Mouse (Mus musculus): ENCODE data around the gene Ube2z.

The Ube2z gene

DNA sequence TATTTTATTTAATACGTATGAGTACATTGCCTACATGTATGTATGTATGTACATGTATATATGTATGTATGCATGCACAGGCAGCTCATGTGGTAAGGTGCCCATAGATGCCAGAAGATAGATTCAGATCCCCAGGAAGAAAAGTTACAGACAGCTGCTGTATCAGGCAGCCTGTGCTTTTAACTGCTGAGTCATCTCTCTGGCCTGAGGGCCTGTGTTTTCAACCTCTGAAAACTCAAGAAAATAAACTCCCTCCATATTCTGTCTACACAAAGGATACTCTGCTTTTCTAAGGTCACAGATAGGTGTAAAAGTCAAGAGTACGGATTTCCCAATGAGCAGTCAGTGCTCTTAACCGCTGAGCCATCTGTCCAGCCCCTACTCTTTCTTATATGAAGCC is 14.3 kb downstream of the Ube2z start:
- DNase-seq = no peak

DNA sequence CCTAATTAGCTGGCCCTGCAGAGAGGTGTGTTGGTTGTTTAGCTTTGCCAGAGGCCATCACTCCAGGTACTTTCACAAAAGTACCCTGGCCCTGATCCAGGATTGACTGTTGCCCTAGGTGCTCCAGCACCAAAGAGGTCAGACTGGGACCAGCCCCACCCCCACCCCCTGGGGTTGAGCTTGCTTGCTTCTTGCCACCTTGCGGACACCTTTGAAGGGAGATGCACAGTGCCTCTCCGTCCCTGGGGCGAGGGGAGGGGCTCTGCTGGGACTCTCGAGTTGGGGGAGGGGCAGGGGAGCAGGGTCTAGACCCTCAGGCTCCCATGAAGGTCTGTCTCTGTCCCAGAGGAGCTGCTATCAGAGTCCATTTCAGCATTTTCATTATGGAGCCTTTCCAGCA is 15.2 kb downstream of the Ube2z start:
- peak in 1 of 2 experiments; percentile 22 for DNase-seq

DNA sequence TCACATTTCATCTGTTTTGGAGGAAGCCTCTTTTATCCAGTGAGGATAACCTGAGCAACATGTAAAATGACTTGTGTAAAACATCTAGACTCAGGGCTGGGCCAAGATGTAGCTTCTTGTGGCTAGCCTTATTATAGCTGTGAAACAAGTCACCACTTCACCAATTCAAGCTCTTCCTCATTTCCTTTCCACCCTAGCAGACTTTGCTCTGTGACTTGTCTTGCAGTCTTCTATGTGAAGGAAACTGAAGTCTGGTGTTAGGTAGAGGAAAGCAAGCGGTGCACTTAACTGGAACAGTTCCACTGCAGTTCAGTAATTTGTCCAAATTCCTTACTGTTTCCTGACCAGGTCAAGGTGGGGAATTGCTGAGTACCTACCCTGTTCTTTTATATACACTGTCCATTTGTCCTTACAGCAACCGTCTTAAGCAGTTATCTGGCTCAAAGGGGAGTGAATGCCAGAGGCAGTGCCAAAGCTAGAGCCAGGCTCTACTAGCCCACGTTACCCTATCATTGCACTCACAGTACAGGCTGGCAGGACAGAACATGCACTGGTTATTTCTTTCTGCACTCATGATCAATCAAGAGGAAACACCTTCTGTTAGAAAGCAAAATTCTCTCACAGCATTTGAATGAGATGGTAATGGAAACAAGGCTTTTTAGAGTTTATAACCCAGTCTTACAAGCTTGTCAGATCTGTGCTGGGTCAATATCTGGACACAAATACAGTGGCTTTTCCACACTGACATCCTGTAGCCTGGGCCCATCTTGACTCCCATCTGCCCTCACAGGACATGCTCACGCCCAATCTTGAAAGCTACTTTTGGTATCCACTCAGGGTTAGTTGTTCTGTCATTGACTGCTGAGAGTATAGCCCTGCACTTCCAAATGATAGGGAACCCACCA is 17.5 kb downstream of the Ube2z start:
- DNase-seq = no peak

DNA sequence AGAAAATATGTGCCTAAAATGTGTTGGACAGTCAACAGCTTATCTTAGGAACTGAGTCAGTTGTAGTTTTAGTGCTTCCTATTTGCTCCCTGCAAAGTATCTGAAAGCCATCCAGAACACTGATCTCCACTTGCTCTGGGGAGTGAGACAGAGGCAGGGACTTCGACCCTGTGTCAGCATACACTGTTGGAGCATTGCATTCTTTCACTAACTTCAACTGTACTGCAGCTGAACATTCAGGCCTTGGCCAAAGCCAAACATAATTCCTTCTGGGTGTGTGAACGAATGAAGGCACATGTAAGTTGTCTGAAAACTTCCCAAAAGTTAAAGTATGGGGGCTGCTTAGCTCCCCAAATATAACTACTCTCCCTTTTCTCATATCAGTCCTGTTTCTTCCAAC is 18.4 kb downstream of the Ube2z start:
- no peak for DNase-seq

DNA sequence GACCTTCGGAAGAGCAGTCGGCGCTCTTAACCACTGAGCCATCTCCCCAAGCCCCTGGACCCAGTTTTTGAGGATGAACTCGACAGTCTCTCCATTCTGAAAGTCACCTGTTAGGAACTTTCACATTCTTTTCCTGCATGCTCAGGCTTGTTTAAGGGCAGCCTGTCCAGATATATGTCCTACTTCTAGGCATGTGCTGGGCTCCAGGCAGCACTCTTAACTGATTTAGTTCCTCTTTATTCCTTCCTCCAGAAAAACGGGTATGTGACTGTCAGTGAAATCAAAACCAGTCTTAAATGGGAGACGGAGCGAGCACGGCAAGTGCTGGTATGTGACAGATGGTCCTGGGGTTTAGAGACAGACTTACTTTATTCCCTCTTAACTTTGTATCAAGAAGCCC is 19.2 kb downstream of the Ube2z start:
- DNase-seq = no peak

DNA sequence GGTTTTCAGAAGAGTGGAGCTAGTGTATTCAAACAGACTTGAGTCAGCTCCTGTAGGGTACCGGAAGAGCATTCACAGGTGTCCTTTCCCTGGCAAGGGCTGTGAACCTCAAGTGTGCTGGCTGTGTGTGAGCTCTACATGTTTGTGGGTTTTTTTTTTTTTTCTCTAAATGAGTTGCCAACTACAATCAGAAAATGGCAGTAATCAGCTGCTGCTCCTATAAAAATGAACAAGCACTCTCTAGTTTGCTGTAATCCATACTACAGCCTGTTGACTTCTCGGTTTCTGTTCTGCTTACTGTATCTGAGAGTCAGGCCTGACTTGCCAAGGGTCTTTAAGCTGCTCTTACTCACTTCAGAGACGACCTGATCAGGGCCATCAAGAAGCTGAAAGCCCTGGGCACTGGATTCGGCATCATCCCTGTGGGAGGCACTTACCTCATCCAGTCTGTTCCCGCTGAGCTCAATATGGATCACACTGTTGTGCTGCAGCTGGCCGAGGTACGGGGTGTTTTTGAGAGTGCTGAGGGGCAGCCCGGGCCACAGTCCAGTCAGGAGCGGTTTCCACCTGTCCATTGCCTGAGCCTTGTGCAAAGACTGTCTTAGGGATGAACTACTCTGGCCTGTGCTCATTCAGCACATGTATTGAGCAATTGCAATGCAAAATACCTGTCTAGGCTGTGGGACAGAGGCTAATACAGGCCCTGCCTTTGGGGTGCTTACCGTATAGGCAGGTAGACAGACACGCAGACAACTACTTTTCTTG is 20.2 kb downstream of the Ube2z start:
- DNase-seq = no peak

DNA sequence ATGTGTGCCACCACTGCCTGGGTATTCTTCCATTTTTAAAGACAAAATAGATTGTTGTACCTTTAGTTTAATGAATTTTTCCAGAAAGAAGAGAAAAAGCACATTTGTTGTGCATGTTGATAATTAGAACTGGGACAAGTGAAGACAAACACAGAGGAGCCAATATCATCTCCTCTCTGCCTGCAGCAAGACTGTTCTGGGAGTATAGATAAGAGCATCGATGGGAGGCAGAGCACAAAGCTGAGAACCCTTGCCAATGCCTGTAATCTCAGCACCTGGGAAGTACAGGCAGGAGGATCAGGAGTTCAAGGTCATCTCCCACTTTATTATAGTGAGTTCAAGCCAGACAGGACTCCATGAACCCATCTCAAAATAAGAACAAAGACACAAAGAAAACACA is 26.6 kb downstream of the Ube2z start:
- DNase-seq = no peak

DNA sequence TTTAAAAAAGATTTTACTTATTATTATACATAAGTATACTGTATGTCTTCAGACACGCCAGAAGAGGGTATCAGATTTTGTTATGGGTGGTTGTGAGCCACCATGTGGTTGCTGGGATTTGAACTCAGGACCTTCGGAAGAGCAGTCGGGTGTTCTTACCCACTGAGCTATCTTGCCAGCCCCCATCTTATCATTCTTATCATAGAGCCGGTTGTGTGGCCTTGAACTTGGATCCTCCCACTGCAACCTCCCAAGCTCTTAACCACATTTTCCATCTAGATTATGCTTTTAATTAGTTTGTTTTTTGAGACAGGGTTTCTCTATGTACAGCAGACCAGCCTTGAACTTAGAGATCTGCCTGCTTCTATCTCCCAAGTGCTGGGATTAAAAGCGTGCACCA is 27.7 kb downstream of the Ube2z start:
- no peak for DNase-seq

DNA sequence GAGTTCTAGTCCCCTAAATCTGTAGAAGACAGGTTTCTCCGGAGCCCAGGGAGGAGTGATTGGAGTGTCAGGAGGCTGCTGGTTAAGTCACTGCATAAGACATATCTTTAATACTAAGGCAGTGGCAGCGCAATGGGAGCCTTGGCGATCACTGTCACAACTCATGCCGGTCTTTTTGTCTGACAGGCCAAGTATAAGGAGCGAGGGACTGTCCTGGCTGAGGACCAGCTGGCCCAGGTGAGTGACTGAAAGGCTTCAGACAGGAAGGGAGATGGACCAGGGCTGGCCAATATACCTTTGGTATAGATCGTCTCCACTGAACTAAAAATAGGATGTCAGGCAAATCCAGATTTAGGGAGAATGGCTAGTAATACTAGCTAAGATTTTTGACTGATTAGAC is 30.1 kb downstream of the Ube2z start:
- DNase-seq = peak; percentile 74 to 80

DNA sequence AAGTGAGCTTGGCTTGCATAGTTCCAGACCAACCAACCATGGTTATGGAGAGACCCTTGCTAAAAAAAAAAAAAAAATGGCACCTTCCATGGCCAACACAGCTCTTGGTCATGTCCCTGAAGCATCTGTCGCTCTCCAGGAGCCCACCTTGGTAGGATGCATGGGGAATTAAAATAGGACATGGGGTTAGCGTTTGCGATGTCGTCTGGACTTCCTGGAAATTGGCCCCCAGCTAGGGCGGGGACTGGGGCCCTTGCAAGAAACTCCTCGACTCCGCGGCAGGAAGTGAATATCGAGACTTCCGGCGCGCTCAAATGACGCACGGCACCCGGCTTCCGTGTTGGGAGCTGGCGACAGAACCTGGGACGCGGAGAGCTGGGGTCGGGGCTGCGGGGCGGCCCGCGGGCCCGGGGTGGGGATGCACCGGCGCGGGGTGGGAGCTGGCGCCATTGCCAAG is 30.6 kb downstream of the Ube2z start, which contains the start of gene Snf8:
Gene Snf8 (plus strand): TSS at position 290 of the 457 bp plus-strand sequence.
- DNase-seq = peak; percentile 98 to 99

DNA sequence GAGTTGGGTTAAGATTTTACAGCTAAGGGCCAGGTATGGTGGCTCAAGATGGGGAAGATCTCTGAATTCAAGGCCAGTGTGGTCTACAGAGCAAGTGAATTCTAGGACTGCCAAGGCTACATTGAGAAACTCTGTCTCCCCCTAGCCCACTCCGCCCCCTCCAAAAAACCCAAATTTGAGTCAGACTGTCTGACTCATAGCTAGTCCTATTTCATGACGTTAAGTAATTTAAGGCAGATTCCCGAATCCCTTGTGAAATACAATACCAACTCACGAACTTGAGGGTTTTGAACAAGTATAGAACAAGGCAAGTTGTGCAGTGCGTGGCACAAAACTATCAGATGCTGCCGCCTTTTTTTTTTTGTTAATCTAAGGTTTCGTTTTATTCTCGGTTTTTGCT is 31.1 kb downstream of the Ube2z start:
- no peak for DNase-seq

DNA sequence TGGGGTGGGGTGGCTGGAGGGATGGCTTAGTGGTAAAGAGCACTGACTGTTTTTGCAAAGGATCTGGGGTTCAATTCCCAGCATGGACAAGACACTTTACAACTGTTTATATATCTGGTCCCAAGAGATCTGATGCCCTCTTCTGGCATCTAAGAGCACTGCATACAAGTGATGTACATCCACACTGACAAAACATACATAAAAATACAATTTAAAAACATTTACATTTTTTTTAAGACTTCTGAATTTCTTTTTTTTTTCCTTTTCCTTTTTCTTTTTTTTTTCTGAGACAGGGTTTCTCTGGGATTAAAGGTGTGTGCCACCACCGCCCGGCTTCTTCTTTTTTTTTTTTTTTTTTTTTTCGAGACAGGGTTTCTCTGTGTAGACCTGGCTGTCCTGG is 31.9 kb downstream of the Ube2z start:
- no peak for DNase-seq

DNA sequence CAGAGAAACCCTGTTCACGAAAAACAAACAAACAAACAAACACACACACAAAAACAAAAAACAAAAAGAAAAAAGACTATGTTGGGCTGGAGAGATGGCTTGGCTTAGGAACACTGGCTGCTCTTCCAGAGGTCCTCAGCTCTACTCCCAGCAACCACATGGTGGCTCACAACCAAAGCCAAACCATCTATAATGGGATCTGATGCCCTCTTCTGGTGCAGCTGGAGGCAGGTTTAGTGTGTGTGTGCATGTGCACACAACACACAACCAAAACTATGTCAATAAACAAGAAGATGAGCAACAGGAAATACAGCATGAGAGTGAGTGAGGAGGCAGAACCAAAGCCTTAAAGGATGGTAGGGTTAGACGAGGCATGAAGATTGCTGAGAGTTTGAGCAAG is 33.5 kb downstream of the Ube2z start:
- DNase-seq = no peak

DNA sequence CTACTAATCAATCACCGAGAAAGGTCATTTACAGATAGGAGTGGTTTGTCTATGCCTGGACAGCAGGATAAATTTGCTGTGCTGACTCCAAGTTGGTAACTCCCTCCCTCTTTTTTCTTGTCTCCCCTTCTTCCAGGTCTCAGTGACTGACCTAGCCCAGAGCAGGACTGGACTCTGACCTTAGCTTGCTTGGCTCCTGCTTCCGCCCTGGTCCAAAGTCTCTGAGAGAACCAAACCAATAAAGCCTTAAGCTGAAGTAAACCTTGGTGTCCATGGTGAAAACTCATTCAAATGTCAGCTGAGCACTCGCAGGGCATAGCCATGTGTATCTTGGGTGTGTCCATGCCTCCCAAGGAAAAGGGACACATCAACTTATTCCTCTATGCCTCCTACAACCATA is 34.6 kb downstream of the Ube2z start:
- DNase-seq = no peak

DNA sequence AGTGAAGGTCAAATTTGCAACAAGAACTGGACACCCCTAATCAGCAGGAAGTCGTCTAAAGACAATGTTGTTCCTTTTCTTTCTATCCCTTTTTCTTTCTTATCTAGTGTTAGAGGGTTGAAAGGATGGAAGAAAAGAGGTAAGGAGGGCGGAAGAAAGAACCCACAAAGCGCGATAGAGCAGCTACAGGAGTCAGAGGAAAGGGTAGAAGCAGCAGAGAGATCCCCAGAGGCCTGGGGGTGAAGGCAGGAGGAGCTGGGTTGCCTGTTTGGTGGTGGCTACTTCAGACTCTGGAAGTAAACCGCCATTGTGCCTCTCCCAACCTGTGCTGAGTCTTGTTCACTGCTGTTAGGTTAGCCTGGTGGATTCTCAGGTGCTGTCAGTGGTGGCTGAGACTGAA is 37.1 kb downstream of the Ube2z start:
- no peak for DNase-seq

DNA sequence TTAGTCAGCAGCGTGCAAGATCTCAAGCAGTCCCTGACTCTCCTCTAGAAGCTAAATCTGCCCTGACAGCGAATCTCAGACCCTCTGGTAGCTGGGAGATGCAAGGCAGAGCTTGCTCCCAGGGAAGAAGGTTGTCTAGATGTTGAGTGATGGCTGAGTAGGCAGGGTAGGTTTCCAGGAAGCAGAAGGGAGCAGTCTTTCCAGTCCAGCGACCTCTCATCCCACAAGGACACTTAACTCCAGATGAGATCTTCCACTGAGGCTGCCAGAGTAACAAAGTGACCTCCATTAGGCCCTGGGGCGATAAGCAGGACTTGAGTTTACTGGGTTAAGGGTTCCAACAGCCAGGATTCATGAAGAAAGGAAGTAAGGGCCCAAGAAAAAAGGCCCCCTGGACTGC is 44.6 kb downstream of the Ube2z start:
- DNase-seq = no peak

DNA sequence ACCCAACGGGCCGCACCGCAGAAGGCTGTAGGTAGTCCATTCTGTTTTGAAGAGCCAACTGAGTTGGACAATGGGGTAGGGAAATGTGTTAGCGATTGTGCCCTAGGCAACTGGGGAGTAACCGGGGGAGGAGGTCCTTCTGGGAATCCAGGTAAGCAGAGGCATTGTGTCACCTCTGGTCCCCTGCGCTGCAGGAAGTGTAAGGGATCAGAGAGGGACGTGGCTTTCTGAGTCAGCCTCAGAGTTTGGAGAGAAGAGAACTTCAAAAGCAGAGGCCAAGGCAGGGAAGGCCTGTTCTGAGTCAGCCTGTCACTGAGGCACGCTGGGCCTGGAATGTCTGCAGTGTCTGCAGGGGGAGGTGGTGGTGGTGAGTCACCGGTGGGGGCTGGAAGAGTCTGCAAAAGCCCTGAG is 47.2 kb downstream of the Ube2z start:
- DNase-seq = no peak

DNA sequence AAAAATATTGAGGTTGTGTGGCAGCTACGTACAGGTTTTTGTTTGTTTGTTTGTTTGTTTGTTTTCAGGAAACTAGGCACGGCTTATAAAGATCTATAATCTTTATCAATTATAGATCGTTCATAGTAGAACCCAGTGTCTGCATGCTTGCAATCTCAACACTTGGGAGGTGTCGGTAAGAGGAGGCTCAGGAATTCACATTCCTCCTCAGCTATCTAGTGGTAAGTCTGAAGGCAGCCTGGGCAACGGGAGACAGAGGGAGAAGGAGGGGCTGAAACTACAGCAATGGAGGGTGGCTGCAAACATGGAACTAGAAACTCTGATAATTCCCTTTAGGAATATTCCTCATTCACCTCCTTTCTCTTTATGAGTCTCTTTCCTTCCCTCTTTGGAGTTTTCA is 49.8 kb downstream of the Ube2z start:
- DNase-seq = no peak

DNA sequence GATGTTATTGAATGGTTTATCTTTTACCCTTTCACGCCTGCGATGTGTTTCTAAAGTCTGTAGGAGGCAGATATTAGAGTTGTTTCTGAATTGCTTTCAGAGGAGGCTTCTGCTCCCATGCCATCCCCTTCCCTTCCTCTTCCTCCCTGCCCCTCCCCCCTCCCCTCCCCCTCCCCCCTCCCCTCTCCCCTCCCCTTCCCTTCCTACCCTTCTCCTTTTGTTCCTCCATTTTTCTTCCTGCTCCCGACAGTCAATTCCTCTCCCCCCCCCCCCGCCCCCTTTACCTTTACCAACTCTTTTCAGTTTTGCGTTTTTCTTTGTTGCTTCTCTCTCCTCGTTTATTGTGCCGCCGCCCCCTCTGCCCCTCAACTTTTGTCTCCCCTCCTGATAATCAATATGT is 53.2 kb downstream of the Ube2z start:
- DNase-seq = no peak

DNA sequence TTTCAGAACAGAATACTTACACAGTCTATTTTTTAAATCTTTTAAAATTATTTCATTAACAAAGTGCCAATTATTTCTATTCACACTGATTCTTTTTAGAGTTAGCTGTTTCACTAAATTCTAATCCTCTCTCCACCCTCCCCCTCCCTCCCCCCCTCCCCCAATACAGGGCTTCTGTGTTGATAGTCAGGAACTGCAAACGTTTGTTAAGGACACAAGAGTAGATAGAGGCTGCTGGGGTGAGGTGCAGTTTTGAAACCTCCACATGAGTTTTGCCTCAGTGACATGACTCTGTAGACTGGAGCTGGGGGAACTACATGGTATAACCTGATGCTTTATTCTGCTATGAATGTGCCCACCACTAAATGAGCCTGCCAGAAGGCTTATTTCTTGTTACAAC is 56.4 kb downstream of the Ube2z start:
- DNase-seq = no peak

DNA sequence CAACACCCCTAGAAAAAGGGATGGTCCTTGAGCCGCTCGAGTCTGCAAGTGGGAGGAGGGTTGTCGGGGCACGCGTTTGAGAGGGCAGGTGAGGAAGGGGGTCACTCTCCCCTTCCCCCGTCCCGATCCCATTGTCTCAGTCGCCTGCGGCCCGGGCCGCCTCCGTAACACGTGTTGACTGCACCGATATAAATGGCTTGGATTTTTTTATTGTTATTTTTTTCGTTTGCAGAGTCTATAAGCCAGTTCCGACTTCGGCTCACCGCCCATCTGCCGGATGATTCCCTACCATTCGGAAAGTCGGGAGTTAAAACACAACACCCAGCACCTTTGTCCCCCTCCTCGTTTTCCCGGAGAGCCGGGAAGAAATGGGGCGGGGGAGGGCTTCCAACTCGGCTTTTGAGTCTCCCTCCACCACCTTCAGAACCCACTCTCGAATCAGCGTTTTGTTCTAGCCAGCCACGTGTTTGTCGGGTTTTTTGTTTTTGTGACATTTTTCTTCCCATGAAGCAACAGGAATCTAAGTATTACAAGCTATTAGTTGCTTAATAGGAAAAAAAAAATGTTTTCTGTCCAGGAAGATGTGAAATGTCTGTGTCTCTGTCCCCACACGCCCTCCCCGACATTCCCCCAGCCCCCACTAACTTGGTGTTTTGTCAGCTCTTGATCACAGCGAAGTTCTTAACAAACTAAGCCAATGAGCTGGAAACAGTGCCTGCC is 57.5 kb downstream of the Ube2z start:
- peak; percentile 15 to 50 for DNase-seq

DNA sequence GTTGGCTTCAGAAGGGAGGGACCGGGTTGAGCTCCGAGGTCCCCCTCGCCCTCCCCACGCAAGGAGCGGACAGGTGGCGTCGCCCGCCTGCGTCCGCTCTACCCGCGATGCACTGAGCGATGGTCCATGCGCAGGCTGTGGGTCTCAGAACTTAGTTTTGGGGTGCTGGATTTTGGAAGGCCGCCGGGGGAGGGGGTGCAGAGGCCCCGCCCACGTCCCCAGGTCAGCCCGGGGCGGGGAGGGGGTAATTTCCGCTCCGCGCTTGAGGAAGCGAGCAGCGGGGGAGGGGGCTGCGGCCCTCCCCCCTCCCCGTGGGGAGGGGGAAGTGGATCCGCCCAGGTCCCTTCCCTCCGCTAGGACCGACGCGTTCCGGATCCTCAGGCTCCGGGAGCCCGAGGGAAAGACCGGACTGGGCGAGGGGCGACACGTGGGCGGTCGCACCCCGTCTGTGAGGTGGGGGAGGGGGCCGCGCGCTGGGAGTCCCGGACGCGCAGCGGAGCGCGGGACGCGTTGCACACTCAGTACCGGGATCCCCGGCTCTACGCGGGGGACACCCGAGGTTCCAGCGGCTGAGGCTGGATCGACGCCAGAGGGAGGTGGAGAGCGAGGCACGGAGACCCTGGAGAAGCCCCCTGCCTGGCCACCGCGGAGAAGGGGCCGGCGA is 58.2 kb downstream of the Ube2z start:
- peak; percentile 54 to 55 for DNase-seq

DNA sequence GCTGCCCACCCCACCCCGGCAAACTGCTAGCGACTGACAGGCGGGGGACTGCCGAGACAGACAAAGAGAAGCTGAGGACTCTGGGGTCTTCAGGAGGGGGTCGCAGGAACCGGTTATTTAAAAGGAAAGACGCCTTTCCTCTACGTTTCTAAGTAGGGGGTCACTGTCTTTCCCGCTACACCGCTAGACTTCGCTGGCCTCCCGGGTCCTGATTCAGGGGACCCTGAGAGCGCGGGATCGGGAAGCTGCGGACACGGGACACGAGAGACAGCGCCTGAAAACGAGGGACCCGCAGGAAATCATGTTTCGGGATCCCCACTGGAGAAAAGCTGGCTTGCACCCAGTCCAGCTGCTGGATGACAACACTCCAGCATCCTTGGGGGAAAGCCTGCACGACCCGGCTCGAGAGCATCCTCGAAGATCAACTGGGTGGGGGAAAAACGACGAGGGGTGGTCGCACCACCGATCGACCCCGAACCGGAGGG is 58.8 kb downstream of the Ube2z start:
- DNase-seq = peak in 1 of 2 experiments; percentile 49
